Mouse (Mus musculus): ENCODE data around the gene Prm2.

The Prm2 gene

DNA sequence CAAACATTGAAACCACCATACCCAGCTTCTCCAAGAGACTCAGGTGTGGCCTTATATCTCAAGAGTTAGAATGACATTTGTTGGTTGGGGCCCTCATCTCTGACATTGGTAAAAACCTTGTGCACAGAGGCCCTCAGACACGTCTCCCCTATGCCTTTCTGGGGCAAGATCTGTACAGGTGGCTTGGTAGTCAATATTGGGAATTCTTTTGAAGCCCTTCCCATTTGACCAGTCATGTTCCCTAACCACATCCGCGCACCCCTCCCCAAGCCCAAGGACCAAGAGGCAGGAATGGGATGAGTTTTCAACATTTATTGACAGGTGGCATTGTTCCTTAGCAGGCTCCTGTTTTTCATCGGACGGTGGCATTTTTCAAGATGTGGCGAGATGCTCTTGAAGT is at the start of gene Prm2:
Gene Prm2, minus strand, starts transcription at position 101 of the 400 bp plus-strand sequence.
- DNase-seq (ENCODE audit: extremely low spot score, low spot score), result no peak

DNA sequence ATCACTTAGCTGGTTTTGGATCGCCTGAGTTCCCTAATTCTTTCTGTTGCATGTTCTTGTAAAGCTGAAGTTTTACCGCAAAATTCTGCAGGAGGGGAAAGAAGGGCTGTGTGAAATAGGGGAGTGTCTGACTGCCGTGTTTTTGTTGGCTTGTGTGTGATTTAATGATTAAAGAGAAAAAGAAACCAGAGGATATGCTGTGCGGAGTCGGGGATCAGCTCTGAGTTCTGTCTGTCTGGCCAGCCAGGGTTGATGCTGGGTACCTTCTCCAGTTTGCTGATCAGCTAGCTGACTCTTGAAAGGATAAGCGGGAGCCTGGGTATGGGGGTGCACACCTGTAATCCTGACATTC is 48.4 kb upstream of the Prm2 start:
- no peak for DNase-seq (ENCODE audit: extremely low spot score, low spot score)

DNA sequence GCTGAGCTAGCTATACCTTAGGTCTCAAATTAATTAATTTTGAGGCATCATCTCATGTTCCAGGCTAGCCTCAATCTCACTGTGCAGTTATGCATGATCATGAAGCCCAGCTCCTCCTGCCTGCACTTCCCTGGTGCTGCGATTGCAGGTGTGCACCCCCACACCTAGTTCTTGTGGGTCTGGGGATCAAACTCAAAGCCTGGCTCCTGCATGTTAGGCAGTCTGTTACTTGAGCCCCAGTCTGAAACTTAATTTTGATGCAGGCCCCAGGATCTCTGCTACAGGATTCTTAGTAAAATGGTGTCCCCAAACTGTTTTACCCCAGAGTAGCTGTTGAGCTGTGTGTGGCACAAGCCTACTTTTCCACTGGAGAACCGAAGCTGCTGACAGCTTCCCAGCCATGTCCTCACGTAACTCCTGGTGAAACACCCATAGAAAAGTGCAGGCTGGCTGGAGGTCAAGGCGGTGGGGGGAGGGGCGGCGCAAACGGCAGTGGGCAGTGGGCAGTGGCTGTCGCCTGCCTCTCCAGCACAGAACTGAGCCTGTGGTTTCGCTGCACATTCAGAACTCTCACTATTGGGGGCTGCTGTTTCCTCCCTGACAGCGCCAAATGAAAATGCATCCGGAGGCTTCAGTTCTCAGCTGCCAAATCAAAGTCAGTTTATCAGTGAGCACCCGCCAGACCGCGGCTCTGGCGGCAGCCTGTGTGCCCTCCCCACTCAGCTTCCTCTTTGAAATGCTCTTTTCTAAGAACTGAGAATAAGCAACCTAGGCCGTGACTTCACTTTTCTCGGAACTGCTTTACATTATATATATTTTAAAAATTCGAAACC is 47.8 kb upstream of the Prm2 start:
- DNase-seq (ENCODE audit: extremely low spot score, low spot score), result peak; percentile 48

DNA sequence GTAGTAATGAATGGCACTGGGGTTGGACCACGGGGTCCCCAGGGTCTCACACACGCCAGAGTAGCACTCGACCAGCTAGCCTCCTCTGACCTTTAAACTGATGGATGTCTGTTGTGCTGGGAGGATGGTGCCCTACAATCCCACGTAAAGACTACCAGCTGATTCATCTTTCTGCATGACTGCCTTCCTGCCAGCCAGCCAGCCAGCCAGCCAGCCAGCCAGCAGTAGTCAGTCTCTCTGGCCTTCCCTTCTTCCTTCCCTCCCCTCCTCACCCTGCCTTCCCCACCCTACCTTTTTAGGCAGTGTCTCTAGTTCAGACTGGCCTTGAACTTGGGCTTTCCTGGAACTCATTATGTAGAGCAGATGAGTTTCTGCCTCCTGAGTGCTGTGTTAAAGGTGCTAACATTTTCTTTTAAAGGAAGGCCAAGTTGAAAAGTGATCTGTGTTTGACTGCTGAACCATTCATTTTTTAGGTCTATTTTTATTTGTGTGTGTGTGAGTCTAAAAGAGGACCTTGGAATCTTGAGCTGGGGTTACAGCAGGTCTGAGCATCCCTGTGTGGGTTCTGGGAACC is 46.4 kb upstream of the Prm2 start:
- no peak for DNase-seq (ENCODE audit: extremely low spot score, low spot score)

DNA sequence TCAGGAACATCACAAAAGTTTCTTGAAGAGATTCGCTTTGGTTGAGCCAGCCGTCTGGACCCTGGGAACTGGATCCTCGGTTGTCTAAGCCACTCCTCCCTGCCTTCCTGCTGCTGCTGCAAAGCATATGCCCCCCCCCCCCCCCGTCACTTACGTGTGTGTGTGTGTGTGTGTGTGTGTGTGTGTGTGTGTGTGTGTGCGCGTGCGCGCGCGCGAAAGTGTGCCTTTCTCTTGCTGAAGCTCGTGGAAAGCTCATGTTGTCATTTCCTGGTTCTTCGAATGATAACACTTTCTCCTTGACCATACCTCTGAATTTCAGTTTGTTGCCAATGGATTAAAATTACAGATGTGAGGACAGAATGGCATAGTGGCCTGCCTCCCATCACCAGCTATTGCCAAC is 44.1 kb upstream of the Prm2 start:
- DNase-seq (ENCODE audit: extremely low spot score, low spot score), result no peak

DNA sequence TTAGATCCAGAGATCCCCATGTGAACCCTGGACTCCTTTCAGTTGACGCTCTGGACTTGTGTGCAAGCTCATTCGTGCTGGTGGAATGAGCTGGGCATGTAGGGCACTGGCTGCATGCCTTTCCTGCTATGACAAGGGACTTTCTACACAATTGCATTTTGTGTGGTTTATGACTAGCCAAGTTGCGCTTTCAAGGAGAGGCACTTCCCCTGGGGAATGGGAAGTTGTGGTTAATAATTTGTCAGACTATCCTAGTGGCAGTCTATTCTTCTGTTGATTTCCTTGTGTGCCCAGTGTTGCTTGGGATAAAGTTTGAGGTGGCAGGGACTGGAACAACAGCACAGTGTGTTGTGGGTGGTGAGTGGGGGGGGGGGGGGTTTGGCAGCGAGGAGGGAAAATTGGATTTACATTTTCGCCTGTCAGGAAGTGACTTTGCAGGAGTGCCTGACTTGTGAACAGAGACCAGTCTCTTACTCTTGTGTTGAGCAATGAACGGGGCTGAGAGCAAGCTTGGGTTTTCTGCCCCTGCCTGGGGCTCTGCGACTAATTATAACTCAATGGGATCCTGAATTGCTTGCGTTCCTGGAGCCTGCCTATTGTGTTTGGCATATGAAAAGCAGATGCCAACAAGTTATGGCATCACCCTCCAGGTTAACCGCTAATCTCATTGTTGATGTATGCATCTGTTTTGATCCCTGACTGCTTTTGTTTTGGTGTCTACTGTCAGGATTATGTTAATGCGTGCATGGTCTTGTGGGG is 42.7 kb upstream of the Prm2 start:
- DNase-seq (ENCODE audit: extremely low spot score, low spot score), result no peak

DNA sequence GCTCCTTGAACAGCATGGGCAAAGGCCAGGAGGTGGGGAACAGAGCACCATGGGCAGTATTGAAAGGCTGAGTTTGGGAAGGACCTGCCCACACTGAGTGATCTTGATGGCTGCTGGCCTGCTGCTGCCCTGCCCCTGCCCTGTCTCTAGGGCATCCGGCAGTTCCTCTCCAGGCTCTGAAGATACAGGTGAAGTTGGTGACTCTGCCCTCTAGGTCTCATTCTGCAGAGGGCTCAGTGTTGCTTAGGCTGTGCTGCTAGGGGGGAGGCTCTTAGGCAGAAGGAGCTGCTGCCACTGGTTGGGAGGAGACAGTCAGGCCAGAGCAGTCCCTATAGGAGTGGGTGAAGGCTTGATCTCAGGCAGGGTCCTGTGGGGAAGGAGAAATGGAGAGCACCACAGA is 42.0 kb upstream of the Prm2 start:
- no peak for DNase-seq (ENCODE audit: extremely low spot score, low spot score)

DNA sequence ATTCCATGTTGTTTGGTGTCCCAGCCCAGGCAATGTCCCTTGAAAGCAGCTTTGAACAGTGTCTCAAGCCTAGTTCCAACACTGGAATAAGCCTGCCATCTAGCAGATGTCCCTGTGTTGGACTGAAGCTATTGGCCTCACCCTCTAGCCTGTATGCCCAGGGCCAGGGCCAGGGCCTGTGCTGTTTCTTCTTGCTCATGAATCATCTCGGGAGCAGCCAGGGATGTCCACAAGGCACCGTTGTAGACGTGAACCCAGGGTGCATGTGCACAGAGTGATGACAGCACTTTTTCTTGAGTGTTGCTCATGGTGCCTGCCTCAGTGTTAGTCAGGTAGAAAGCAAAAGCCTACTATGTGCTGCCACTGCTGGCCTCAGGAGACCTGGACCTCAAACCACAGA is 41.3 kb upstream of the Prm2 start:
- DNase-seq (ENCODE audit: extremely low spot score, low spot score), result no peak

DNA sequence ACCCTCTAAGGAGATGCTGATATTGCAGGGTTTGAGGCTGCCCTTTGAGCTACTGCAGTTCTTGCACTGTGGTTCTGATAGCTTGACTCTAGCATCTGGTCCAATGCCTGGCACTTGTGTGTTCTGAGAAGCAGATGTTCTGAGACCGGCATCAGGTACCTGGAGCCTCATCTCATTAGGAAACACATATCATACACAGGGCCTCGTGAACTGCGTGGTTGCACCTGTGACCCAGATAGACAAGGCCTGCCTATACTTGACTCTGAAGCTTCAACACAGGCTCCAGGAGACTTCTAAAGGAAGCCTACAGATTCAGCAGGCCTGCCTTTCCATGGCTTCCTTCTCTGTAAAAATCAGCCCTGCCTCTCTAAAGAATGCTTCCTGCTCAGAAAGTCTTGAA is 40.5 kb upstream of the Prm2 start:
- DNase-seq (ENCODE audit: extremely low spot score, low spot score), result no peak

DNA sequence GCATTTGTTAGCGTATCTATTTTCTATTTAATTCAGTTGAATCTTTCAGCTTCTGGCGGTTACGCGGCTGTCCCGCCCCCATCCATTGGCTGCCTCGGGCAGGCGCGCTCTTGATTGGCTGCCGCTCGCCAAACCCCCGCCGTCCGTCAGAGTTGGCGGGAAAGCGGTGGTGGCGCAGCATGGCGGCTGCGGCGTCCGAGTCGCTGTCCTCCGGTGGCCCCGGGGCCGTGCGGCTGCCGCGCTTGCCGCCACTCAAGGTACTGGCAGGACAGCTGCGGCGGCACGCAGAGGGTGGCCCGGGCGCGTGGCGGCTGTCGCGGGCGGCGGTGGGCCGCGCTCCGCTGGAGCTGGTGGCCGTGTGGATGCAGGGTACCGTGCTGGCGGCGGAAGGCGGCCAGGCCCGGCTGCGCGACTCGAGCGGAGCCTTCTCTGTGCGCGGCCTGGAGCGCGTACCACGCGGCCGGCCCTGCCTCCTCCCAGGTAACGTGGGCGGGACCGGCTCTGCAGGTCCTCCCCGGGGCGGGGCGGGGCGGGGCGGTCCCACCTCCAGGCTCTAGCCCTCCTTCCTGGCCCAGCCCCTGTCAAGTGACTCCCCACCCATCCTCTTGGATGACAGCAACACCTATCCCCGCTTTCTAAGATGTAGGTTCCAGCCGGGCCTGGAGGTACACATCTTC is 39.1 kb upstream of the Prm2 start, which contains the start of gene Rmi2:
Gene Rmi2, plus strand, starts transcription at position 149 of the 677 bp plus-strand sequence.
- DNase-seq (ENCODE audit: extremely low spot score, low spot score), result peak; percentile 89

DNA sequence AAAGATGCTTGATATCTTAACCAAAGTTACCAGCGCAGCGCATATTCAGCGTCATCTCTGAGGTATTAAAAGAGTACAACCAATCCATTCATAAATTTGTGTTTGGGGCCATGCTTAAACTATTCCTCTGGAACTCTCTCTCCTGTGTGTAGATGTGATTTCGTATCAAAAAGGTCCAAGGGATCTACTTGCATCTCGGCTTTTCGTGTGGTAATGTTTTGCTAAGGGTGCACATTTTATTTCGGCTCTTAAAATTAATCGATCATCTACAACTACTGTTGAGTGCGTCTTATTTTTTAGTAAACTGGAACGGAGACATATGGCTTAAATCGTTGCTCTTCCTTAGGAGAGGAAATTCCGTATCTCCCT is 38.6 kb upstream of the Prm2 start:
- DNase-seq (ENCODE audit: extremely low spot score, low spot score), result no peak

DNA sequence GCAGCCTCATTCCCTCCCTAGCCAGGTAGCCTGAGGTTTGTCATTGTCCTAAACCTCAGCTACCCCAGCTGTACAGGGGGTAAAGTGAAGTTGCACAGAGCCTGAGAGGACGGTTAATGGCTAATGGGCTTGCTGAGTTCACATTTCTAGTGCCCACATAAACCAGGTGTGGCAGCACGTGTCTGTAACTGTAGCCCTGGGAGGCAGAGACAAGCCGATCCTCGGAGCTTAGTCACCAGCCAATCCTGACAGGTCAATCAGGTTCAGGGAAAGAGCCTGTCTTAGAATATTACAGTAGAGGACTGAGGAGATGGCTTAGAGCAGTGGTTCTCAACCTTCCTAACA is 32.5 kb upstream of the Prm2 start:
- no peak for DNase-seq (ENCODE audit: extremely low spot score, low spot score)

DNA sequence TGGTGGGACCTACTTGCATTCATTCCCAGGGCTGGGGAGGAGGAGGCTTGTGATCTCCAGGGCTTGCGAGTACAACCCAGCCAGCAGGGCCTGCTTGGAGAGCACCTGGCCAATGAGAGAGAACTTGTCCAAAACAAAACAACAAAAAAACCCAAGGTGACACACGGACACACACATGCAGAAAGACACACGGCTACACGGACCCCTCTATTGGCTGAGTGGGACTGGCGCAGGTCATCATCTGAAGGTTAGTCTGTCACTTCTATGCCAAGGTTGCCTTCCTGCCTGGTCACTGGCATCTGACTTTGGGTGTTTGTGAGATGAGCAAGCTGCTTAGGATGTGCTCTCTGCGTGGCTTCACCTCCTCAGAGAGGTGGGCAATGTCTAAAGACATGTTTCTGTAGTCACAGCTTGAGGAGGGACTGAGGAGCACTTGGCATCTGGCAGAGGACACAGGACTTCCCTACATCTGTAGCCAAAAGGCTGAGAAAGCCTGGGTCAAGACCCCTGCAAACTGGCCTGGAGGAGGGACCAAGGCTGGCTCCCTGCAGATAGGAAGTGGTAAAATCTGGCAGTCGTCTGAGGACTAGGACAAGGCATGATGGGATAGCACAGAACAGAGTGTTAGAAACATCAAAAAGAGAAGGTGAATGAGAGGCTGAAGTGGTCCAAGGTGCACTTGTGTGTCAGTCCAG is 32.0 kb upstream of the Prm2 start:
- DNase-seq (ENCODE audit: extremely low spot score, low spot score), result no peak

DNA sequence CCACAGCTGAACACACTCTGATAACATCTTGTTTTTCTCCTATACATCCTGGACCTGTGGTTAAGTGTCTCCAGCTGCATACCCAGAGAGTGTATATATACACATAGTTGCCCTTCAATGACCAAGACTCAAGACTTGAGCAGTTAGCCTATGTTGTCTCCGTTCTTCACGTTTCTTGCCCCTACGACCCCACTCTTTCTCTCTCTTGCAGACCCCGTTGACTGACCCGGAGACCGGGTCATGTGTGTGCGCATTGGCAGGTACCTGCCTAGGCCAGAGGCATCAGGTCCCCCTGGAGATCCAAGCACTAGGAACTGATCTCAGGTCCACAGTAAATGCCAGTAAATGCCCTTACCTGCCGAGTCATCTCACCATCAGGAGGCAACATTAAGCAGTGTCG is 31.3 kb upstream of the Prm2 start:
- no peak for DNase-seq (ENCODE audit: extremely low spot score, low spot score)

DNA sequence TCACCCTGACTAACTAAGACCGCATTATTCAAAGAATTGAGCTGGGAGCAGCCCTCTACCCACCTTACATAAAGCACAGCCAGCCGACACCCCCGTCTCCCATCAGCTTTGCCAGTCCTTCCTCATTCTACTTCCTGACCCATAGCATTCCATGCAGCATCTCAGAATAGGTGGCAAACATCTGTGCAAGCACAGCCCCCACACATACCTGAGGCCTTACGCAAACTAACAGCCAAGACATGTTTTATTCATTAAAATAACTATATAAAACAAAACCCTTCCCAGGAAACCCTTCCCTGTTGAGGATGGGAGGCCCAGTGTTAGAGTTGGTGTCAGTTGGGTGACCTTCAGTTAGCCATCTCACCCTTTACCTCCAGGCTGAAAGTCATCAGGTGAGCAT is 29.9 kb upstream of the Prm2 start:
- no peak for DNase-seq (ENCODE audit: extremely low spot score, low spot score)

DNA sequence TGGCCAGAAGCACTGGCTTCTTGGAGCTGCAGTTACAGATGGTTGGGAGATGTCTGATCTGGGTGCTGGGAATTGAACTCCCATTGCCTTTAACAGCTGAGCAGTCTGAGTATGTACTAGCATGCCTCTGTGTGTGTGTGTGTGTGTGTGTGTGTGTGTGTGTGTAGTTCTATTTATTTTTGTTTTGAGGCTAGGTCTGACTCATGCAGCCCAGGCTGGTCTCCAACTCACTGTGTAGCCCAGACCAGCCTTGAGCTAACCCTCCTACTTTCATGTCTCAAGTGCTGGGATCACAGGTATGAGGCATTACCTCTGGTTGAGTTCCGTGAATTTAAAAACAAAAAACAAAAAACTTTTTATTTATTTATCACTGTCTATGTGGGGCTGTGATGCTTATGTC is 28.6 kb upstream of the Prm2 start:
- DNase-seq (ENCODE audit: extremely low spot score, low spot score), result no peak

DNA sequence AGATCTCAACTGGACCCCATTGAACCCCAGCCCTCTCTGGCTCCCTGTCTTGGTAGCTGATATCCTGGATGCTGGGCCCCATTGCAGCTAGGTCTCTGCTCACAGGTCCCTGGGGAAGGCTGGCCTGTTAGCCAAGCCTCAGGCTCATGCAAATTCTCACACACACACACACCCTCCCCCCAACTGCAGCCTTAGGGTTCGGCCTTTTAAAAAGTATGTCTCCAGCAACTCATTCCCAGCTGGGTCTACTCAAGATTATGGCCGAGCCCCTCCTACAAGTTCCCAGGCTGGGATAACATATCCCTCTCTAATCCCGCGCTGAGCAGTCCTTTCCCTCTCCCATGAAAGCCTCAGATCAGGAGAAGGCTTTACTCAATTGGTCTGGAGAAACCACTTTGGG is 25.5 kb upstream of the Prm2 start:
- no peak for DNase-seq (ENCODE audit: extremely low spot score, low spot score)

DNA sequence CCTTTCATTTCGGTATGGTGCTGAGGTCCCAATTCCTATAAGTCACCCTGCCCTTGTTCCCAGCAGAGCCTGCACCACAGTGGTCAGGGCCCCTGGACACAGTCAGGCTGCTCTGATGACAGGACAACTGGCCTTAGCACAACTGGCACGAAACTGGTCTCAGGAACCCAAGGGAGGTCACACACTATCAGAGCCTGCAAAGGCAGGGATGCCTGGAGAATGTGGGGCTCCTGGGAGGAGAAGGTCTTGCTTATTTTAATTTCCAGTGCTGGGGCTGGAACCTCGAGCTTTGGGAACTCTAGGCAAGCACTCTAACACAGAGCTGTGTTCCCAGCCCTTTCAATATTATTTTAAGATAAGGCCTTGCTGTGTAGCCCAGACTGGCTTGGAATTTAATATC is 24.0 kb upstream of the Prm2 start:
- no peak for DNase-seq (ENCODE audit: extremely low spot score, low spot score)

DNA sequence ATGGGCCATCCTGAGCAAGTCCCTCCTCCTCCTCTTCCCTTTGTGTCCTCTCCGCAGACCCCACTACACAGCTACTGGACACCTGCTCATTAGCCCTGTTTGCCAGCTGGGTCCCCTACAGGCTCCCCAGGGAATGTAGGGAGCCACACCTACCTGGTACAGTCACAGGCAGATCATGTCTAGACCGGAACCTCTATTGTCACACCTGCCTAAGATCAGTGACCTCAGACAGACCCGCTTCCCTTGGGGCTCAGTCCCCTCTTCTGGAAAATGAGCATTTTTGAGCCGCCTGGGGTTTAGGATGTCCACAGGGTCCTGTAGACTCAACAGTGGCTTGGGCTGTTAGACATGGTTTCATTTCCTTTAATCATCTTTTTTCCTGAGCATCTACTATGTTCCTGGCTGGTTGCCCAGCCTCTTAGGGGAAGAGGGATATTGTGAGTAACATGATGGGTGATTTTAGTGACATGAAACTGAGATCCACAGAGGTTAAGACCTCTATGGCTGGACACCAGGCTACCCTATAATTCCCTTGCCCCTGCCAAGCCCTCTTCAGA is 22.7 kb upstream of the Prm2 start:
- DNase-seq (ENCODE audit: extremely low spot score, low spot score), result no peak

DNA sequence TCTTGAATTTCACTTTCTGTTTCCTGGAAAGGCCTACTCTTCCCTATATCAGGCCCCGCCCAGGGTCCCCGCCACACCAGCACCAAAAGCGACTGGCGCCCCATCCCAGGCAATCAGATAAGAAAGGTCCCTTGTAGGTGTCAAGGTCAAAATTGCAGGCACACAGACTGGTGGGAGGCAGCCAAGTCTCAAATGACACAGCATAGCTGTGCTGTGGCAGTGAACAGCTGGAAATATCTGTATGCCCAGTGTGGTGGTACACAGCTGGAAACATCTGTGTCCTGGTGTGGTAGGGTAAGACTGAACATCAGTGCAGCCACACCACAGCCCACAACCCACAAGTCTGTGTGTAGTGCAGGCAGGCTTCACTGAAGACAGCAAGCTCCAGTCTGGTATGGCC is 18.9 kb upstream of the Prm2 start:
- no peak for DNase-seq (ENCODE audit: extremely low spot score, low spot score)

DNA sequence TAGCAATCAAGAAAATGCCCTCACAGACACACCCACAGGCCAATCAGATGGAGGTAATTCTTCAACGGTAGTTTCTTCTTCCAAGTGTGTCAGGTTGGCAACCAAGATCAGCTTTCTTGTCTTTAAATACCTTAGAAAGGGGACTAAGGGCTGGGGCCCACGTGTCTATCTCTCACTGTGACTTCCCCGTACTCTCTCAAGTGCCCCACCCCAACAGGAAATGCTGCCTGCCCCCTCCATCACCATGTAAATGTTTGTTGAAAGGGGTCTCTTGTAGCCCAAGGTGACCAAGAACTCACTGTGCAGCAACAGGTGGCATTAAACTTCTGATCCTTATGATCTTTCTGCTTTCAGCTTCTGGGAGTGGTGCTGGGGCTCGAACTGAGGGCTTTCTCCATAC is 17.8 kb upstream of the Prm2 start:
- no peak for DNase-seq (ENCODE audit: extremely low spot score, low spot score)

Data from neural tube, embryonic 10.5 days (tissue).